Mouse (Mus musculus): Measurements from ENCODE around the gene Usp30.

DNA sequence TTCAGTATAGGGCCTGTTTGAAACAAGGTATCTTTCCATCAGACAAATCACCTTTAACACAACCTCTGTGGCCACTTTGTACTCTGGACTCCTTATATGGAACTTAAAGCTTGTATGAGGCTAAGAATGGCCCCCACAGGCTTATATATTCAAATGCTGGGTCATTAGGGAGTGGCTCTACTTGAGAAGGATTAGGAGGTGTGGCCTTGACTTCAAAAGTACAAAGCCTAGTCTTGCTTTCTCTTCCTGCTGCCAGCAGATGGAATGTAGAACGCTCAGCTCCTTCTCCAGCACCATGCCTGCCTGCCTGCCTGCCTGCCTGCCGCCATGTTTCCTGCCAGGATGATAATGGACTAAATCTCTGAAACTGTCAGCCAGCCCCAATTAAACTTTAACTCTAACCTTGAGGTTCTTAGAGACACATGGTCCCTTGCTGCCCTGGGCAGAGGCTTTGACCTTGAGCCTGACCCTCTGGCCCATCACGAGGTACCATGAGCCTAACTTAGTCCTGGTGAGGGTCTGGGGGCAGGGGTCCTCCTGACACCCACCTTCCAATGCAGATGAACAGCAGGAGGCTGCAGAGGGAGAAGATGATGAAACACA is 33.0 kb upstream of the Usp30 start:
- TF ChIP-seq CTCF (IDR thresholded peaks at IDR 0.05; ENCODE audit: low read depth, low read length) = no peak
- no peak for TF ChIP-seq POLR2A (IDR thresholded peaks at IDR 0.05; ENCODE audit: extremely low read depth, insufficient read depth, low read length)
